Mouse (Mus musculus) cerebellum, postnatal 25 days (tissue): ENCODE results near the gene Mmp2.
"Not testable (repeated sequence)": the region's sequence is repeated elsewhere in the genome, so short reads cannot be mapped to it uniquely, and the experiment has no call there.

Experiments
- DNase-seq, 2 experiments: peaks; one replicate each; pipeline ENCODE4 v3.0.0; 2021; ENCODE audit warnings: mixed read lengths in 2 of 2

Gene Mmp2

DNA sequence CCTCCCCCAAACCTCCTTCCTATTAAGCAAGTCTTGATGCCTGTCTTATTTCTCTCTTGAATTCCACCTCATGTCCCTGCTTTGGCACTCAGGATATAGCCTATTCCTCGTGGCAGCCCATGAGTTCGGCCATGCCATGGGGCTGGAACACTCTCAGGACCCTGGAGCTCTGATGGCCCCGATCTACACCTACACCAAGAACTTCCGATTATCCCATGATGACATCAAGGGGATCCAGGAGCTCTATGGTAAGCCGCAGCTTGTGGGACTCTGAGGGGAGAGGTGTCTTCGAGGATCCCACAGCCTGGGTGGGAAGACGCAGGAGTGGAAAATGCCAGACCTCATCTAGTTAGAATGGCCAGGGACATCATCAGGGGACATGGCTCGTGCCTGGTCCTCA, 12.1 kb downstream of the Mmp2 start:
- no peak for DNase-seq

DNA sequence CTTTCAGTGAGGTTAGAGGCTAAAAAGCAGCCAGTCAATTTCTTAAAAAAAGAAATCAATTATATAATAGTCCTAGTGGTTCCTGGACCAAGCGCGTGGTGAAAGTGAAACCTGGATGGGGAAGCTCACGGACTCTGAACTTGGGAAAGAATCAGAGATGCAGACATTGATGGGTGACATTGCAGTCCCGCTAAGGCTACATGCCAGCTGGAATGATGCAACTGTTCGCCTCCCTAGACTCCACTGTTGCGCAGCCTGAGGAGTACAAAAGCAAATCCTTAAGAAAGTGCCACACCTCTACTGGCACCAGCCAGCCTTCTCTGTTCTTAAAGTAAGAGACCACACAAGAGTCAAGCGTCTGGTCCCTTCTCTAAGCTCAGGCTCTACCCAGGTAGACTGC, 12.8 kb downstream of the Mmp2 start:
- DNase-seq = no peak

DNA sequence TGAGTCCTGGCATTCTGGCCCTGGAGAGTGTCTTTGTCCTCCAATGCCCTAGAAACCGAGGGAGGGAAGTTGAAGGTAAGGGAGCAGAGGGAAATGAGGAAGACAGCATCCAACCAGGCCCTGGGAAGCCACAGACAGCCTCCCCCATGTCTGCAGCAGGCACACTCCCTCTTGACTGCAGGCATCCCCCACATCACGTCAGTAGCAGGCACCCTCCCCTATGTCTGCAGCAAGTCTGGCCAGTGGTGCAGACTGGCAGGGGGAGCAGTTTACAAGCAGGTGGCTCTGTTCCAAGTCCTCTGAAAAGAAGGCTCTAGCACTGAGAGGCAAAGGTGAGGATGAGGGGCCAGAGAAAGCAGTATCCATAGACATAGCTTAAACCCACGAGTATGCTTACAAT, 19.6 kb downstream of the Mmp2 start:
- DNase-seq = no peak

DNA sequence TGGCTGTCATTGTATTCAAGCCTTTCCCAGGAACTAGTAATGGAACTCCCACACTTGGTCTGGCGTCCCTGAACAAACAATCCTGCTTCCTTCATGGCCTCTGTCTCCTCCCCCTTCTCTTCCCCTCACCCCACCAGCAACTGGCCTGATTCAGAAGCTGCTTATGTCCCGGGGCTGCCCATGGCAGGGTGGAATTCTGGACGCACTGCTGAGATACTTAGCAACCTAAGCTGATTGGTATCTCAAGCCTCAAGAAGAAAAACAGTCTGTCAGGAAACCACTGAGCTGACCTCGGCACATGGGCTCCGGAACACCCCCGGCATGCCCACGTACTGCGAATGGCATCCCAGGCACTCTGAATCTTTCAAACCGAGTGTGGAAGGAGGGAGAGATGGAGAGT, 20.2 kb downstream of the Mmp2 start:
- no peak for DNase-seq

DNA sequence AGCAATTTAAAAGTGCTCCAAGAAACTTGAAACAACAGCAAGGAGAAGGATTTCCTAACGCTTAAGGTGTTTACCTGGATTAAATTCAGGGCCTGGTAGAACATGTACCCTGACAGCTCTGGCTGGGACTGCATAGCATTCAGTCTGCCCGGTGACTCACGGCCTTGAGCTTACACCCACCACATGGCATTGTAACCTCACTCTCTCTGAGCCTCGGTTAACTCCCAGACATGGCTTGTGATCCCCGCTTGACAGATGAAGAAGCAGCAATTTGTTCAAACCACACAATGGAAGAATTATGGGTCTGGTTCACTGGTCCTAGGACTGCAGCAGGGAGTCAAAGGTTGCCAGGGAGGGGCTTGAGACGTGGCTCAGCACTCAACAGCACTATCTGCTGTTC, 22.2 kb downstream of the Mmp2 start:
- no peak for DNase-seq

DNA sequence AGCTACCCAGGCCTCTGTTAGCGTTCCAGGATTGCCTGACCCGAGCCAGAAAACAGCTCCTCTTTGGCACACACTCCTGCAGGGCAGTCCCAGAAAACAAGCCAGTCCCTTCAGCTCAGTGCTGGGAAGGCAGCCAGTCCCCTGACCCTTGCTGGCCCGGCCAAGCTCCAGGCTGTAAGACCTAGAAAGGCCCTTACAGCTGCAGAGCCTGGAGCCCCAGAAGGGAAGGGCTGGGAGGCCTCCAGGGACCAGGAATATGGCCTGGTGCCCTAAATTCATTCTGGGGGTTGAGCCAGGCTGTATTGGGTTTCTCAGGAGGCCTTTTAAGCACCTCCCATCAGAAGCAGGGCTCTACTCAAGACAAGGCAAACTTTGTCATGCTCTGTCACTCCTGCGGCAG, 23.1 kb downstream of the Mmp2 start:
- peak; percentile 47 to 69 for DNase-seq

DNA sequence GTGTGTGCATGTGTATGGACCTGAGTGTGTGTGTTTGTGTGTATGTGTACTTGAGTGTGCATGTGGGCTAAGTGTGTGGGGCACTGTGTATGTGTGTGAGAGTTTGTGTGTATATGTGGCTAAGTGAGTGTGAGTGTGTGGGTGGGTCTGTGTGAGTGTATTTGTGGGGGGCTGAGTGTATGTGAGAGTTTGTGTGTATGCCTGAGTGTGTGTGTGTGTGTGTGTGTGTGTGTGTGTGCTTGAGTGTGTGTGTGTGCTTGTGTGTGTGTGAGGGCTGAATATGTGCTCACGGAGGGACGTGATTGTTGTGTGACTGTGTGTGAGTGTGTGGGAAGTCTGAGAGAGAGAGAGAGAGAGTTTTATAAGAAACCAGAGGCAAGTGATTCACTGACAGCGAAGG, 24.3 kb downstream of the Mmp2 start:
- DNase-seq = no peak

DNA sequence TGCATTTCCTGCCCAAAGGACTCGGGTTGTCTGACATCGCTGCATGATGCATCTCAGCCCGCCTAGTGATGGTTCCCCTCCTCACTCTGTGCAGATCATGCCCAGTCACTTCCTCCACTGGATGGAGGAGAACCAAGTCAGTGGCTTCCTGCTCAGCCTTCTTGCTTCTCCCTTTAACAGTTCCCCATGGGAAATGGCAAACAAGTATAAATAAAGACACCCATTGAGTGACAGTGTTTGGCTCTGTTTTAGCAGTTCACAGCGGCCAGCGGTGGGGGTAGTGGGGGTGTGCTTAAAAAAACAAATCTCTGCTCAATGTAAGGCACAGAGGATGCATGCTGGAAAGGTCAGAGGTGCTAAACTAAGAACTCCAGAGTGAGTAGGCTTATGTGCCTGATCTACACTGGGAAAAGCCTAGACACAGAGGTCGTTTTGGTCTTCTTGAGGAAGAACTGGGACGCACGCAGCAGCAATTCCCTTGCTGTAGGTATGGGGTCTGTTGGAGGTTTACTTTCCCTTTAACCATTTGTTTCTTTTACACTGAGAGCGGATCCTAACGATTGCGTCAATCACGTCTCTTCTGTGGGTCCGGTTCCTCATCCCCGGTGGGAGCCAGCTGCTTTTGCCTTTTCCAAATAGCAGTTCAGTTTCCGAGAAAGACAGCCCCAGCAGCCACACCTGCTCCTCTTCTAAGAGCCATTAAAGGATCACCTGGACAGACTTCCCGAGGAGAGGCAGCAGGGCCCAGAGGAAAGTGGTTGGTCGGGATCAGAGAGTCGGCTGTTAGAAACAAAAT, 26.3 kb downstream of the Mmp2 start:
- DNase-seq = no peak

DNA sequence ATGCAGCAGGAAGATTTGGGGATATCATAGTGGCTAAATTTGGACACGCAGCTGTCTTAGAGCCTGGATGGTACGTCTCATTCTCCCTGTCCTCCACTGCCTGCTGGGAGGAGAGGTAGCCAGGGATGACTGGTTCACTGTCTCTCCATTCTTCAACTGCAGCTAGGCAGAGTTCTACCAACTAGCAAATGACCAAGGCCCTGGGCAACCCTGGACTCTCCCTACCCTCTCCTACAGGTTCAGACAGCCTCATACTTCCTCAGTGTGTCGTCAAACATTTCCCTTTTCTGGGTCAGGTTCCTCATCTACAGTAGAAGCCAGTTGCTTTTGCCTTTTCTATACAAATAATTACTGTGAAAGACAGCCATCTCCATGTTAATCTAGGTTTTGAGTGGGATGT, 27.6 kb downstream of the Mmp2 start:
- no peak for DNase-seq

DNA sequence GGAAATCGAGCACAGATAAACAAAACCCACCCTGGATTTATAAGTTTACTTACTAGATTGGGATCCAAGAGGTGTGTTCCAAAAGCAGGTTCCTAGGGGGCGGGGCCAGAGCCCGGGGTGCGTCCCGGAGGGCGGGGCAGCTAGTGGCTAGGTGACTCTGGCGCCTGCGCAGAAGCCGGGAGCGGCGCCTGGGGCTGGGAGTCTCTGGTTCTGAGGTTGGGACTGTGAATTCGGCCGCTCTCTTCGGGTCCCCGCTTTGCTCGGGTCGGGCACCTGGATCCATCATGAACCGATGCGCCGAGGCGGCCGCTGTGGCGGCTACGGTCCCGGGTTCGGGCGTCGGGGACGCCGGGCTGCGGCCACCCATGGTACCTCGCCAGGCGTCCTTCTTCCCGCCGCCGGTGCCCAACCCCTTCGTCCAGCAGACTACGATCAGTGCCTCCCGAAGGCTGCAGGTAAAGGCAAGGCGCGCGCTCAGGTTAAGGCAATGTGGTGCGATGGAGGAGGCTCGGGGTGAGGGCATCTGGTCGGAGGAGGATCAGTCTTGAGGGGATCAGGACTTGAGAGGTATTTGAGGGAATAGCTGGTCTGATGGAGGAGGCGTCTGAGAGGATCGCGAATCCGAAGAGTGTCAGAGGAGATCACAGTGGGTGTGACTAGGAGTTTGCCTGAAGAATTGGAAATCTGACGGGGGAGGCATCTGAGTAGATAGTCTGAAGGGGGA, 28.2 kb downstream of the Mmp2 start, which contains the start of gene Lpcat2:
Gene Lpcat2, plus strand, starts transcription at position 169 of the 724 bp plus-strand sequence.
- DNase-seq = peak; percentile 65 to 83

DNA sequence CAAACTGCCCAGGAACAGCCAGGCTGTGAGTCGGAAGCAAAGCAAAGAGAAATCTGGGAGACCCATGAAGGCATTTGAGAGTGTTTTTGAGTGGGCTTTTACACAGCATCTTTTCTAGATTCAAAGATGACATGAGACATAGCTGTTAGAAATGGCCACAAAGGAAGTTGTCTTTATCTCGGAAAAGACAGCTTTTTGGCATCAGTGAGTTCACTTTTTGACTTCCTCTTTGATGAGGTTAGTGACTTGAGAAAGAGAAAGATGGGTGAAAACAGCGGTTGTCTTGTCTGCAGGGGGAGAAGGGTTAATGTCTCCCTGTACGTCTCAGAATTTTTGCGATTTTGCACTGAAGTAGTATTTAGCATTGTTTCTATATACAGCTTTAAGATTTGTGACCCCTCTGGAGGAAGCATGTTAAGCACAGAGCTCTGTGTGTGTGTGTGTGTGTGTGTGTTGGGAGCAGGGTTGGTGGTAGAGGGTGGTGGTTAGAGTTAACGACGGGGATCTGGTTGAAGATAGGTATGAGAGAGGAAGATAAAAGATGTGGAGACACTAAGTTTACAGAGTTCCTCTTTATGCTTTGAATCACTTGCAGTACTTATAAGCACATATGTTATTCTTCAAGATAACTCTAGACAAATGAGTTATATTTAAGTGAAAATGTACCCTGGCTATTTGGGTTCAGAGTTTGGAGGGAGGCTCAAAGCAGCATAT, 29.3 kb downstream of the Mmp2 start:
- no peak for DNase-seq

DNA sequence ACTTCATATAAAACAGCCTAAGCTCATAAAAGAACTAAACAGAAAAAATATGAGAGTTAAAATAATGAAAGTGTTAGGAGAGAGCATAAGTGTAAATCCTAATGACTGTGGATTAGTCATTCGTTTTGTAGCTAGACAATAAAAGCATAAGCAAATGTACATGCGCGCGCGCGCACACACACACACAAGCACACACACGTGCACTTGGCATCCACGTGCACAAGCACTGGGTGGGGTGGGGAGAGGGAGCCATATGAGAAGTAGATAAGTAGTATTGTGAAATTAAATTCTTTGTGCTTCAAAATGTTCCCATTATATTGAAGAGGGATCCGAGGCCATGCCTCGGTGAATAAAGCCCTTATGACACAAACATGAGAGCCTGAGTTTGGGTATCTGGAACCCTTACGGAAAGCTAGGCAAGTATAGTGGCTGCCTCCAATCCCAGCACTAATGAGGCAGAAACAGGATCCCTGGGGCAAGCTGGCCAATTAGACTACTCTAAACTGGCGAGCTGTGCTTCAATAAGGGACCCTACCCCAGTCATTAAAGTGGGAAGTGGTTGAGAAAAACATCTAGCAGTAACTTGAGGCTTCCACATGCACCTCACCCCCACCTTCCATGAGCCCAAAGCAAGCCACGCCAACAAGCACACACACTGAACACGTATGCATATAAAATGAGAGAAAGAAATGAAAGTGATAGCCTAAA, 31.5 kb downstream of the Mmp2 start:
- no peak for DNase-seq

DNA sequence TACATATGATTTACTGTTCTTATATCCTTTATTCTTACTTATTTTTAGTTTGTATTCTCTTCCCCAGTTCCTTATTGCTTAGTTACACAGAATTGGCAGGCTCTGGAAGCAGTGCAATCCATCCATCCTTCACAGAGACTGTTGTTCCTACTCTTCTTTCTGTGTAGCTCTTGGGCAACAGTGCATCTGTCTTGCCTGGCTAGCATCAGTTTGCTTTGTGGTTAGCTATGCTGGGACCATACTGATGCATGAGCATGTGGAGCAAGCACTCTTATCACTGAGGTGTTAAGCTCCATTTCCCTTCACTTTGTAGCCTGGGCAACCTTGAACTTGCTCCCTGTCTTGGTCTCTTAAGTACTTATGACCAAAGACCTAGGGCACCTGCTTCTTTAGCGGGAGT, 34.9 kb downstream of the Mmp2 start:
- no peak for DNase-seq

DNA sequence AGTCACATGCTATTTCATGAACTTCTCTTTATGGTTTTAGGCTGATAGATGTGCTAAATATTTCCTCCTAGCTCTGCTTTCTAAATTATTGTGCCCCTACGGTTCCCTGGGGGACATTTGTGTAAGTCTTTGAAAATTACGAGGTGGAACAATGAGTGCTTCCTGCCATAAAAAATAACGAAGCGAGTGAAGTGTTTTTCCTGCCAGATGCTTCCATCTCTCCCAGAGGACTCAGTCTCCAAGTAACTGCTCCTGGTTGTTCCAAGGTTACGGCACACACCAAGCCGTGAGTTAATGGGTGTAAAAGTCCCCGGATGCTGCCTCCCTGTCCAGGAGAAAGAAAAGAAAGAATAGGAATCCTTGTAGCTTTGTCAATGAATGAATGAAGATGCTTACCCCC, 43.2 kb downstream of the Mmp2 start:
- no peak for DNase-seq

DNA sequence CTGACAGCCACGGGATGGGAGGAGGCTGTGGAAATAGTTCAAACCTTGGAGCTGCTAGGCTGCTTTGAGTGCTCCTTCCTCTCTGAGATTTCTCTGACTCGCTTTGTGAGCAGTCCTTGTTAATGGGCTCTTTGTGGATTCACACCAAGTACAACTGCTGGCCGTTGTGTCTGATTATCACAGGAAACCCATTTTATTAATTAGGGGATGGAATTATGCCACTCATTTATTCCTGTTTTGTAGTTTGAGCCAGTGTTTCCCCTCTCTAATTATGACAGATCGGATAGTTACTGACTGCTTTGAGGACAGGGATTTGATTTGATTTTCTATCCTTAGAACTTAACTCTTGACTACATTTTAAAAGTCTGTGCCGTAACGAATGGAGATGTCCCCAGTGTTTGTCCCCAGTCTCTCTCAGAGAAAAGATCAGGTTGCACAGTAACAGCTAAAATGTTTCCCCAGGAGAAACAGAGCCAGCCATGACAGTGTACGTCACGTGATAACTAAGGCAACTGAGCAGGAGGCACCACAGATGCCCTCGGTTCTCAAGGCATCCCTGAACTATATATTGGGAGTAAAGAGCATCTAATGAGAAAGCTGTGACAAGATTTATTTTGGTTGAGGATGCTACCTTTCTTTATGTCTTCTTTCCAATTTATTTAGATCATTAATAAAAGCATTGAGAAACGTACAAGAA, 45.1 kb downstream of the Mmp2 start:
- DNase-seq = no peak

DNA sequence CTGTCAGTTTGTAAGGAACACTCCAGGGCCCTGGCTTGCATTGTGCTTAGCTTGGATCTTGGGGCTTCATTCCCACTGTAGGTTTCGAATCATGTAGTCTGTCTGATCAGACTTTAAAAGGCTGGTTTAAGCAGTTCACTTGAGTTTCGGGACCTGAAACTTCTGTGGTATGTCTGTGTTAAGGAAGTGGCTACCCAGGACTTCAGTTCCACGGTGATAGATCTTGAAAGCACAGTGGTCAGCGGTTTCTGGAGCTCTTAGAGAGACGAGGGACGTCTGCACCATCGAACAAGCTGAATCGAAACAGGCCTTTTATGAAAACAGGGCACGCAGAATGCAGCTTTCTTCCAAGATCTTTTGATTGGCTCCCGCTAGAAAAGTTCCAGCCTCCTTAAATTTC, 48.7 kb downstream of the Mmp2 start:
- DNase-seq = no peak

DNA sequence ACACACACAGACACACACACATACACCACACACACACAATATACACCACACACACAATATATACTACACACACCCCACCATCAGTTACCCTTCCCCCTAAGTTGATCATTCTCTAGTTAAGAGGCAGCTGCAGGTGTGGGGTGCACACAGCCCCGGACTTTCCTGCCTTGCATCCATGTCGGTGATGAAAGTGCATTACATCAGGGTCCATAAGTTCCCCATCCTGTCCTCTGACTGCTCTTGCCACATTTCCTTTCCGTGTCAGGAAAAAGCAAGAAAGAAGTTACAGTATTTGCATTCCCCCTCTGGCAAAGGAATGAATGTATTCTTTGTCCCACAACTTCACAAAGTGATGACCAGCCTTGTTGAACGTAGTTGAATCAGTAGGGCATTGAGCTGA, 54.2 kb downstream of the Mmp2 start:
- no peak for DNase-seq

DNA sequence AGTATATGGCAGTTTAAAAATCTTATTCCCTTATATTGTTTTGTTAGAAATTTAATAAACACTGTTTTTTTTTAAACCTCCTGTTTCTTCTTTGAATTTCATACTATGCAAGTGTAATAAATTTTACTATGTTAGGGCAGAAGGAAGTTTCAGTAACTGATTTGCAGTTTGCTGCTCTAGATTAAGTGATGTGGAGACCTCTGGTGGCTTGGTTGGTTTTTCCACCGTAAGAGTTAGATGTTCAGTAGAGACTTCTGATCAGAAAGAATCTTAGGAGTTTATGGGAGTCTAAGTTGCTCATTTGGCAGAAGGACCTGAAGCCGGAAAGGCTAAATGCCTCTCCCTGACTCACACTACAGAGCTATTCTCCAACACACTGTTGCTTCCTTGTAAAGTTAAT, 56.7 kb downstream of the Mmp2 start:
- DNase-seq = peak in 1 of 2 experiments; percentile 7

DNA sequence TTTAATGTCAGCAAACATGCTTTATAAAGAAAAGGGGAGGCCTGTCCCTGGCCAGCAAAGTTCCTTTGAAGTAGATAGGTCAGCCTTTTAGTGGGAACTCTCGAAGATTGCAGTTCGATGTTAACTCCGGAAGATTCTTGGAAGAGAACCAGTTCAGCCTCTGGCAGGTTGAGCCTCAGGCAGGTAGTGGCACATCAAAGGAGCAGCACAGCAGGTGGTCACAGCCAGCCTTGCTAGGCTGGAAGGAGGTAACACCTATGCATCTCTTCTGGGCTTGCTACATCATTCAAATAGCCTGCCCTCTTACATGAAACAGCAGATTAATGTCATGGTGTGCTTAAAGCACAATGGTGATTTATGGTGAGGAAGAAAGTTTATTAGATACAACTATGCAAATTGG, 65.1 kb downstream of the Mmp2 start:
- DNase-seq = not testable (repeated sequence)

DNA sequence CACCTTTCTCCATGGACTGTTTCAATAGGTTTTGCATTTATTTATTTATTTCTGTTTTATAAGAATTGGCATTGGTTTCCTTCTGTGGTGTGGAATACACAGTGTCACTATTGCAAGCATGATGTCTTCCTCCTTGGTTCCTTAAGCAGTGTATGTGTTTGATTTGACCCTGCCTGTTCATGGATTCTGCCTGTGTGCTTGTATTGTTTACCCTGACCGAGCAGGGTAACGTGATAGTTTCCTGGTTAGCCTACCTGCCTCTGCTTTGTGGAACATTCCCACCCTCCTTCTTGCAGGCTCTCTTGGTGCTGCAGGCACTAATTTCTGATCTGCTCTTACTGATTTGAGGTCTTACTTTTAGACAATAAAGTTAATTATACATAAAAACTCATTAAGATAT, 66.8 kb downstream of the Mmp2 start:
- no peak for DNase-seq

DNA sequence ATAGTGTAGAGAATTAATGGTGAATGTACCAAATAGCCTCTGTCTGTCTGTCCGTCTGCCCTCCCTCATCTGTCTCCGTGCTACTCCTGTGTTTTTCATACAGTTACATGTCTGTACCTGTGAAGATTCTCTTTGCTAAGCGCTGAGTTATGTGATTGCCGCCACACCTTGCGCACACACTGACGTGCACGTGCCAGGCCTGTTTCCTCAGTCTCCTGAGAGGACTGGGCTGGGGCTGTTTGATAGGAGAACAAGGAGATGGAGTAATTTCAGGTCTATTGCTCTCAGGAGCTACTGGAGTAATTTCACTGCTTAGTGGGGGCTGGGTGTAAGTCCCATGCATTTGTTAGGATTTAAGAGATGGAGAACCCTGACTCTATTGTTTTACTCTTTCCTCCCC, 68.0 kb downstream of the Mmp2 start:
- DNase-seq = no peak

DNA sequence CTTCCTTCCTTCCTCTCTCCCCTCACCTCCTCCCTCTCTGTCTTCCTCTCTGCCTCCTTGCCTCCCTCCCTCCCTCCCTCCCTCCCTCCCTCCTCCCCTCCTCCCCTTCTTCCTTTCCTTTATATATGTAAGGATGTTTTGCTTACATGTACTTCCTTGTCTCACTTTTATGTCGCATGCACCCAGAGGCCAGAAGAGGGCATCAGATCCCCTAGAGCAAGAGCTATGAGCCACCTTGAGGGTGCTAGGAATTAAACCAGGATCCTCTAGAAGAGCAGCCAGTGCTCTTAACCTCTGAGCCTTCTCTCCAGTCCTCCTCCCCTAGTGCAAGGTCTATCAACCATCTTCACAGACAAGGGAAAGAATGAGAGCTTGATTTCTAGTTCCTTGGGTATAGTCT, 69.0 kb downstream of the Mmp2 start:
- no peak for DNase-seq

DNA sequence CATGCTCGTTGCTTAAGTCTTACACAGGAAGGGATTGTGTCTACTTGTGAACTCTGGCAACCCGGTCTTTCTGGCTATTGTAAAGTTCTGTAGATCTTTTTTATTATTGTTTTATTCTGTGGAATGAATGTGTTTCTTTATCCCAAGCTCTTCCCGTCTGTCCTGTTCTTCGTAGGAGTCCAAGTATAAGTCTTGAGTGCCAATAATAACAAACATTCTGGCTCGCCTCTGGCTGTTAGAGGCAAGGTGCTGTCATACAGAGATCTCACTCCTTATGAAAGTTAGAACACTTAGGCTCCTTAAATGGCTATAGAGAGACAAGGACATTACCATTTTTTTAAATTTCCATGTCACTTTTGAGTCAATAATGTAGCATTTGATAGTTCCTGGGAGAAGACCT, 69.5 kb downstream of the Mmp2 start:
- no peak for DNase-seq
